Mouse (Mus musculus) spleen, embryonic (tissue): ENCODE measurements around the gene Slc4a2.

Experiments
- CTCF ChIA-PET: fragments of 350-600 bp; sonication (Branson Sonifier 250); formaldehyde crosslinking; loops from one replicate; lab custom pipeline; 2022; lab: Charles Lee

Slc4a2 gene

GRCm38 (mm10) chr5:24453985-24454303 is 30.3 kb downstream of the Slc4a2 start:
- CTCF ChIA-PET: interaction anchor here (0.6 kb wide), 1 partner anchor 40 kb away, joined by 3 read pairs; no protein-coding TSS in a partner anchor

- CTCF ChIA-PET: no interaction called here
Measured at GRCm38 (mm10) chr5:24455076-24455475, 31.4 kb downstream of the Slc4a2 start.

DNA sequence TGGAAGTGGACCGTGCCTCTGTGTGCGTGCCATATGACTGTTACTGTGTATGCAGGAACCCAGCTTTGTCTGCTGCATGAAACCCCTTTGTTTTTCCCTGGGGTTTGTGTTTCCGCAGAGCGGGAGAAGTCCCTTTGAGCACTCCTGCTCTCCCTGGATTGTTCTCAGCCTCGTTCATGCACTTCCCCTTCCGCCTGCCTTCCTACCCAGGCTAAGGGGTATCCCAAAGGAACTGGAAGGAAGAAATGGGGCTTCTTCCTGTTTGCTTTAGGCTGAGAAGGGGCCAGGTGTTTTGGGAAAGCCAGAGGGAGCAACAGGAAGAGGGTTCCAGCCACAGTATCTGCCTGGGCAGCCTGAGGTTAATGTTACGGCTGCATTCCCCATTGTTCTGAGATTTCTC is 32.0 kb downstream of the Slc4a2 start:
- CTCF ChIA-PET: no interaction called here

GRCm38 (mm10) chr5:24466762-24467161 is 43.1 kb downstream of the Slc4a2 start:
- CTCF ChIA-PET: no interaction called here

- CTCF ChIA-PET: interaction anchor here (0.6 to 1.2 kb wide), 2 partner anchors 55 to 281 kb away, joined by 5 to 12 read pairs; no protein-coding TSS in a partner anchor
Measured at GRCm38 (mm10) chr5:24470600-24470999, 47.0 kb downstream of the Slc4a2 start.

DNA sequence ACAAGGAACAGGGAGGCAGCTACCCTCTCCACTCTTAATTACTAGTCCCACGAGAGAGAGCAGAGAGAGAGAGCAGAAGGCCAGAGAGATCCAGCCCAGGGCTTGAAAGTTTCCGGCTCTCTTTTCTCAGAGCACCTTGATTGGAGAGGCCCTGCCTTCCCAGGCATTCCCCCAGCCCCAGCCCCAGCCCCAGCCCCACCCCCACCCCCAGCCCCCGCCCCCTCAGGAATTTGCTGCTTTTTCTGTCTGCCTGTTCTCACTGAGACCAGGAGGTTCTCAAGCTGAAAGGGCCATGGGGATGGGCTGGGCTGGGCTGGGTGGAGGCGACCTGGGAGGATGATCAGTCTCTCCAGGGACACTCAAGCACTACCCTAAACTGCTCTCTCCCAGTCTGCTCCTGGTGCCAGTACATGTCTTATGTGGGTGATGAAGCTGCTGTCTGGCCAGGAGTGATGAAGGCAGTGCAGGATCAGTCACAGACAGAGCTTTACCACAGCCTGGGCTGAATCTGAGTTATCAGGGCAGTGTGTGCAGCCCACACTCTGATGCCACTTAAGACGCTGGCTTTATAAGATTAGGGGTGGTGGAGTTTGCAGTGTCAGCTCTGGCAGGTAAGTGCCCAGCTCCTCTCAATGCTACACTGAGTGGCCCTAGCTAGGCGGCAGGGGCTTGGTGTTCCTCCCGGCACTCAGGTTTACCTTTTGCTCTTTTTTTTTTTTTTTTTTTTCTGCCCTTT is 49.4 kb downstream of the Slc4a2 start:
- CTCF ChIA-PET: interaction anchor here (0.6 kb wide), 1 partner anchor 712 kb away, joined by 9 read pairs; no protein-coding TSS in a partner anchor

DNA sequence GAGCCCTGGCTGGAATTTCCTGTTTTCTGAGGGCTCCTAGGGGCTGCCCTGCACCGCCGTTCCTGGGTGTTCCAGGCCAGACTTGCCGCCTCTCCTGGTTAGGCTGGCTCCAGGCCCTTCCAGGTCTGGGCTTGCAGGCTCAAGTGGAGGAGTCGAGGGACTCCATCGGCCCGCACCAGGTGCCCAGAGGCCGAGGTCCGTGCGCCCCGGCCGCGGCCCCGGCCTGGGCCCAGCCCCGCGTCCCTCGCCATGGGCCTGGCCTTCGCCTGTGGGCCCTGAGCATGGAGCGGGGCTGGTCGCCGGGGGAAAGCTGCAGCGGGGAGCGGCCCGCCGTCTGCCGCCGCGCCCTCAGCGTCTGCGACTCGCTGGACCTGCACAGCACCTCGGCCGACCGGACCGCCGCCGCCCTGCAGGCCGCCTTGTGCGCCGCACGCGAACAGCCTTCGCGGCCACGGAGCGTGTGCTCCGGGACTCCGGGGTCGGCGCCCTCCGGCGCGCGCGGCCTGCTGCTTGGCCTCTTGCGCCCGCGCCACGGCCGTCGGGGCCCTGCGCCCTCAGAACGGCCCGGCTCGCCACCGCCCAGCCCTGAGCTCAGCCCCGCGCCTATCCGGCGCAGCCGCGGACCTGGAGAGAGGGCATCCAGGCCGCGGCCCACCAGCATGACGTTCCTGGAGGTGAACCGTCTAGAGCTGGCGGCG is 50.5 kb downstream of the Slc4a2 start:
- CTCF ChIA-PET: no interaction called here

GRCm38 (mm10) chr5:24474723-24475261 is 51.2 kb downstream of the Slc4a2 start:
- CTCF ChIA-PET: no interaction called here

DNA sequence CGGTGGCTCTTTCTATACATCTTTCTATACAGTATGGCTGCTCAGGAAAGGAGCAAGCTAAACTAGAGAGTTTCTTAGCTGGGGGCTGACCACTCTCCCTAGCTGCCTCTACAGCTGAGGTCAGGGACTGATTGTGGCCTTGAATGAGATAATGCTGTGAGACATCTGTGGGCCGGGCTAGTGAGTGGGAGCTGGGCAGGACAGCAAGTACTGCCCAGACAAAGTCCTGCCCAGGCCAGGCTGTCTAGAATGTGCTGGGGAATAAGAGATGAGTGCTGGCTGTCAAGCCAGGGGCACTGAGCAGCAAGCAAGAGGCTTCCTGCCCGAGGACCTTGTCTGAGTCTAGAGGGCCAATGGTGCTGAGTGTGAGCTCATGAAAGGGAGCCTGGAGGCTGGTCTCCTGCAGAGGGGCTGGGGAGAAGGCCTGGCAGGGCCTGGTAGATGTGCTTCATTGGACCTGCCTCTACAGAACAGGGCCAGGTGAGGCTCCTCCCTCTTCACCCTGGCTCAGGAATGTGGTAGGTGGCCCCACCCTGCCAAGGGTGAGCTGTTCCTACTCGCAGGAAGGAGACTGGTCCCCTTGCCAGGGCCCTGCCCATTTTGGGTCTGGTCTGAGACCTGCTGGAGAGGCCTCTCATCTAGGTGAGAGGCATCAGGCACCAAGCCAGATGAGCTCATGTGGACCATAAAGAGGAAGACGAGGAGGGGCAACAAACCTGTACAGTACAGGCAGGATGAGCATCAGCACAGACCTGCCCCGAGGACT is 52.0 kb downstream of the Slc4a2 start:
- CTCF ChIA-PET: interaction anchor here (0.6 kb wide), 1 partner anchor 49 kb away, joined by 3 read pairs; no protein-coding TSS in a partner anchor

DNA sequence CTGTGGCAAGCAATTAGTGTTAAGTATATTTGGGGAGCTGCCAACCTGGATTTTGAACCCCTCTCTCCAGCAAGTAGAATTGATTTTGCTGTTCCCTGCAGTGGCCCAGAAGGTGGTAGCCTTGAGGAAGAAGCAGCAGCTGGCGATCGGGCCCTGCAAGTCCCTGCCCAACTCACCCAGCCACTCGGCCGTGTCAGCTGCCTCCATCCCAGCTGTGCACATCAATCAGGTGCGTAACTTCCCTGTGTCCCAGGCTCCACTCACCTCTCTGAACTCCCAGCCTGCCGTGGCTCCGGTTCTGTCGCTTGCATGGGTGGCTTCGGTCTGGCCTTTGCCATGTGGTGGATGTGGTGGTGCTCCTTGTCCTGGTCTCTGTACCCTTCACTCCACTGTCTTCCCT is 54.3 kb downstream of the Slc4a2 start:
- CTCF ChIA-PET: no interaction called here

GRCm38 (mm10) chr5:24481647-24482046 is 58.0 kb downstream of the Slc4a2 start:
- CTCF ChIA-PET: no interaction called here

GRCm38 (mm10) chr5:24482247-24483079 is 58.8 kb downstream of the Slc4a2 start:
- CTCF ChIA-PET: interaction anchor here (0.5 to 0.6 kb wide), 2 partner anchors 52 to 58 kb away, joined by 3 read pairs; partner anchors contain the start of gene Asb10

GRCm38 (mm10) chr5:24483326-24483725 is 59.7 kb downstream of the Slc4a2 start:
- CTCF ChIA-PET: interaction anchor here (0.6 kb wide), 1 partner anchor 372 kb away, joined by 3 read pairs; no protein-coding TSS in a partner anchor

DNA sequence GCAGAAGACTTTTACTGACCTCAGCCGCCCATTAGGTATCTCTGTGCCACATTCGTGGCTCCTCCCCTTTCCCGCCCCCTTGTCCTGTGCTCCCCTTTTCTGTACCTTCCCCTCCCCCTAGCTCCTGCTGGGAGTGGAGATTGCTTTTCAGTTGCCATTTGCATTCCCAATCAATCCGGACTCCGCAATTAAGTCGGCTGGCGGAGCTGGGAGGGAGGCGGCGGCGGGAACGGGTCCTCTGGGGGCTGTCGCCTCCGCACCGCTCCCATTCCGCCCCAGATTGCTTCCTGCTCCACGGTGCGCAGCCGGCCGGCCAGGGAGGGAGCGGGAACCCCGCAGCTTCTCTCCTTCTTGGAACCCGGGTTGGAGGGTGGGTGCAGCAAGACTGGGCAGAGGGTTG is 61.3 kb downstream of the Slc4a2 start:
- CTCF ChIA-PET: interaction anchor here (1.0 kb wide), 1 partner anchor 33 kb away, joined by 3 read pairs; the partner anchor contains the start of gene Agap3

- CTCF ChIA-PET: interaction anchor here (0.6 kb wide), 1 partner anchor 1097 kb away, joined by 4 read pairs; no protein-coding TSS in a partner anchor
Measured at GRCm38 (mm10) chr5:24486097-24486496, 62.5 kb downstream of the Slc4a2 start.

DNA sequence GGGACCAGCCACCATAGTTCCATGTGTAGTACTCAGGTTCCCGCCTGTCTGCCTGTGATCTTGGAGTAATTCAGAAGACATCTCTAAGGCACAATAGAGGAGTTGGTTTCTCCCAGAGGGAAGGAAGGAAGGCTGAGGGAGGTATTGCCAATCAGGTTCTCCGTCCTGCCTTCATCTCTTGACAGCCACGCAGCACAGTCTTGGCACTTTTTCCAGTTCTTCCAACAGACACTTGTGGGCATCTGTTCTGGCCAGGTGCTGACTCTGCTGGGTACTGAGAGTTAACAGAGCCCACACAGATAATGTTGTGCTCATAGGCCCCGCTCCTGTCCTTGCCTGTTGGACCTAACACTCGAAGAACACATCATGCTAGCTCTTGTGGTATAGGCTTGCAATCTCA is 63.1 kb downstream of the Slc4a2 start:
- CTCF ChIA-PET: no interaction called here

DNA sequence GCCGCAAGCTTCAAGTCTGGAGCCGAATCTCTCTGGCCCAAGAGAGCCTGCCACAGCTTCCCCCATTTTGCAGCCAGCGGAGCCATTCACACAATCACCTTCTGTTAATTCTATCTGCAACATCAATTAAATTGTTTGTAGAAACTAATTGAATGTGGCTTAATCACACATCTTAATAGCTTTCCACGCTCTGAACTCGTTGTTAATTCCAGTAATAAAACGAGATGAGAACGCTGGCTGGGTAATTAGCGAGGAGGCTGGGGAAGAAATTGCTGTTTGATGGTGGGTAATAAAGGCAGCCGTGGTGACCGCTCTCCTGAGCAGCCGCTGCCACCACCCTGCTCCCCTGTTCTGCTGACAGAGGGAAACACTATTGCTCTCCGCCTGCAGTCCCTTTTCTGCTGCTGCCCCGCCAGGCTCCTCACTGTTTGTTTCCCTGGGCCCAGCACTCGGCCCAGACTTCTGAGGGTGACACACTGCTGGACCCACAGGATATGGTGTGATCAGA is 66.8 kb downstream of the Slc4a2 start:
- CTCF ChIA-PET: no interaction called here
